Mouse (Mus musculus) natural killer cell, adult 2 months (primary cell): ENCODE measurements at regions not wholly inside any gene's neighbourhood (a gene's known extent, or its start where the extent isn't known, plus 50 kb on each side); places are given as distances from the start of the nearest gene placed in this dataset.
"Not testable (repeated sequence)": the region's sequence is repeated elsewhere in the genome, so short reads cannot be mapped to it uniquely, and the experiment has no call there.

Experiments
- DNase-seq, 2 experiments: peaks; one replicate each; pipeline ENCODE4 v3.0.0; 2022; ENCODE audit warnings: low spot score in 2 of 2

DNA sequence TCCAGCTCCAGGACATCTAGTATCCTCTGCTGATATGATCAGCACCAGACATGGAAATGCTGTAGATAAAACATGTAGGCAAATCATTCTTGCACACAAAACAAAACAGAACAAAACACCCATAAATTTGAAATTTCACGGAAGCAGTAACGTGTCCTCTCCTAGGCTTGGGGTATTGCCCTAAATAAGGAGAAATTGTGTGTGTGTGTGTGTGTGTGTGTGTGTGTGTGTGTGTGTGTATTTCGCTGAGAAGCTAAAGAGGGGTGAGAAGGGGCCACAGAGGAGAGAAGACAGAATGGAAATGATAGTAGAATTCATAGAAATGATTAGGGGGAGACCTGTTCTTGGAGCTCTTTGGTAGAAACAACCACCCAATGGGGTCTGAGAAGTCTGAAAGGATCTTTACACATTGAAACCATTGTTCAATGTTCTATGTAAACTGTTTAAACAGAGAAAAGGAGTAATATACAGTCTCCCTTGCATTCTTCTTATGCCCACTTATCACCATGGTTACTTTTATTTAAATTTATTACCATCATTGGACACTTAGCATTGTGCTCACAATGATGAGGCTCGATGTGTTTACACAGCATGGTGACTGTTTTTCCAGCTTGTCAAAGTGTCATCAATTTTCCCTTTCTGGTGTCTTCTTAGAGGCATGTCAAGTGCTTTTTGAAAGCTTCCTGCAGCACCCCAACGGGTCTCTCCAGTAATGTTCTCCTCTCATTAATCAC is 317.3 kb upstream of the 4933412E24Rik start:
- DNase-seq, result no peak

DNA sequence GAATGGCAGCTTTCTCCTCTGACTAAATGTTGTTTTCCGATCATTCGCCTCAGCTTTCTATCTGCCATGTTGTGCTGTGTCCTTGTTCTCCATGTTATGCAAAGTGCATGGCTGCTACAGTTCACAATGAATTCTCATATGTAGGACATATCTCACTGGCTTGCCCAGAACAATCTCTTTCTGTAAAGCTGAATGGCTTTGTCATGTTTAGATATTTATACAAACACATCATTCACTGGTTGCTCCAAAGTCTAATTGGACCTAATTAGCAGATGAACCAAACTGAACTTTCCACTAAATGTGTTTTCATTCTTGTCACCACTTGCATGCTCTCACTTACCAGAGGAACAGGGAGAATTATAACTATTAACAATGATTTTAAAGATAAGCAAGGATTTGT is 301.2 kb upstream of the 4933412E24Rik start:
- no peak for DNase-seq

DNA sequence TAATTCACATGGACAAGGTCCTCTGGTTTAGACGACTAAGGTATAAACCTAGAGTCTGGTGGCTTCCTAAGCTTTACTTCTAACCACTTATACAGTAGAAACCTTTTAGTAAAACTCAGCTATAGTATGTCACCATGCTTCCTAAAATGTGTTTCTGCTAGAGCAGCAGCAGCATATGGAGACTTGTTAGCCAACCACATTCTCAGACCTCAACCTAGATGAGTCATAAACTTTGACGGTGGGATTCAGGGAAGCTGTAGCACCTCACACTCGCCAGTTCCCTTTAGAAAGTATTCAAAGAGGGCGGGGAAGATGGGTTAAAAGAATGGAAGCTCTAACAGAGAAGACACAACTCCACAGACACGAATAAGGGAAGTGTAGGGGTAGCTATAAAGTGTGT is 298.8 kb upstream of the 4933412E24Rik start:
- DNase-seq, result no peak

DNA sequence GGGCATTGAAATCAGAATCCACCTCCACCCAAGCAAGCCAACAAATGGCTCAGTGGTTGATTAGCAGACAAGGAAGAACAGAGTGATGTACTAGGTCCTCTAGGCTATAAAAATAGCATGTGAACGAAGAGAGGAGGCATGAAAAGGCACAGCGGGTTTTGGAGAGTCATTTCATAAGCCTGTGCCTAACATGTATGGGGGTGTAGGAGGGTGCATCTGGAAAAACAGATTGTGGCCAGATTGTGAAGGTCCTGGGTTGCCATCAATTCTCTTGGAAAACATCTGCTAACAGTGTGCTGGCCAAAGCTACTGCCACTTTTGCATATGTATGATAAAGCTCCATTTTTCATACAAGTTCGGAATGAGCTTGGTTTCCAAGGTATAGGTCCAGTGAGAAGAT is 293.5 kb upstream of the 4933412E24Rik start:
- DNase-seq, result no peak

DNA sequence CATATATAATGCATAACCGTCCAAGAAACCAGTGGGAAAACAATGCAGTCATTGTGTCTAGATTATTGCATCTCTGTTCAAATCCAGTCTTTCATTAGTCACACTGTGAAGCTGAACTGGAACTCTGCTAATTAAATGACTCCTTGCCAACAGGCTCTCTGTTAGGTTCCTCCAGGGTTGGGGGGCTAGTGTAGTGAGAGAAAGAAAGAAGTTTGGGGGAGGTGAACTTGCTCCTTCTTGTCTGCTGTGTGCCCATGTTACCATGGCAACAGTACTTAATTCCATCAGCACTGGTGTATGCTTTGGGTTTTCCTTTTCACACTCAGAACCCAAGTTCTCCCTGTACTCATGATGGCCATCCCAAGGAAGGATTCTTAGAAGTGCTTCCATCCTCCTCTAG is 292.6 kb upstream of the 4933412E24Rik start:
- DNase-seq, result no peak

DNA sequence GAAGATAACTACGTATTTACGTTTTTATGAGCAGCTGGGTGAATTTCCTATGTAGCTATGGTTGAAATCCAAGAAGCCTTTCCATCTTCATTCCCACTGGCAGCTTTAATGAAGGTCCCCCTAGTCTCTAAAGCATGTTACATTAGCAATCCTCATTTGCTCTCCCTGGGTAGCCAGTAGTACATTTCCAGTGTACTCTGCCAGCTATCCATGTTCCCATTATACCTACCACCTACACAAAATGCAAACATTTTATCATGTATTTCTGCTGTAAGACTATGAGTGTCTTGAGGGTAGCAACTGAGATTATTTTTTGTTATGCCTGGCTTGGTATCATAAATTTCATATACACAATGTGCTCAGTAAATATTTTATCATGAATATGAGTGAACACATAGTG is 291.7 kb upstream of the 4933412E24Rik start:
- DNase-seq, result no peak

DNA sequence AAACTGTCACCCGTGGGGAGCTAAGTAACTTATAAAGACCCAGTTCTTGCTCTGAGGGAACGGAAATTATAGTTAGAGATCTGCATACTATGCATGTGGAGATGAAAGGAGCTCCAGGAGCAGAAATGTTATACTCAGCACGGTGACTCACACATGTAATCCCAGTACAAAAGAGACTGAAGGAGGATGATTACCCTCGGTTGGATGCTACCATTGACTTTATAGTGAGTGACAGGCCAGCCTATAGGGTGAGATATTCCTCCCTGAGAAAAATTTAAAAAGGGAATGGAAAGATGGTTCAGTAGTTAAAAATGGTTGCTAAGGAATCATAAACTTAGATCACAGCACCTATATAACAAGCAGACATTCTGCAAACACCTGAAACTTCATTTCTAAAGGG is 287.1 kb upstream of the 4933412E24Rik start:
- DNase-seq, result no peak

DNA sequence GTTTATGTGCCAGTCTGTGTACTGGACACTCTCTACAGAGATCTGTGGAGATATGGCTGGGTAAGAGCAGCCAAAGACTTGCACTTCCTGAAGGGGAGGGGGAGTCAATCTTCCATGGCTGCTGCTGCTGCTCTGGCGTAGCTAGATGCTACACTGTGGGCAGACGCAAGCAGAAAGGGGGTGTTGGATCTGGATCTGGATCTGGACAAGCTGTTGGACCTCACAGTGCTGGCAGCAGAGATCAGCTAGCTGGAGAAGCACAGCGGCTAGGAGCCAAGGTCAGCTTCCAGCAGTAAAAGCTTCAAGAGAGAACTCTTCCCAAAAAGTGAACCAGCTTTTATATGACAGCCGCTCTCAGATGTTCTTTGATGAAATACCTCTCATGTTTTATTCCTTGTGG is 285.5 kb upstream of the 4933412E24Rik start:
- no peak for DNase-seq

DNA sequence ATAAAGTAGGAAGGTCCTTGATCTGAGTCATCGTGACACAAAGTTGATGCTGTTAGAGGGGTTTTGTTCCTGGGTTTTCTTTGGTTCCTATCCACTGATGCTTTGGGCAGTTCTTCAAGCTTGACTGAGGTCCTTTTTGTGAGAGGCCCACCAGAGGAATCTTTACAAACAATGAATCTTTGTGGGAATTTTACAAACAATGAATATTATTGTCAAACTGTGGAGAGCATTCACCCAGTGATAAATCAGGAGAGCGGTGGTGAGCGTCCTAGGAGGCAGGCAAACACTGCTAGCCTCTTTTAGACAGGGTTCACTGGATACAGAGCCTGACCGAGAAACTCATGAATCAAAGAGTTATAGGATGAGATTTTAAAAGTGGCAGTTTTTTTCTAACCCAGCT is 268.9 kb upstream of the 4933412E24Rik start:
- DNase-seq, result no peak

DNA sequence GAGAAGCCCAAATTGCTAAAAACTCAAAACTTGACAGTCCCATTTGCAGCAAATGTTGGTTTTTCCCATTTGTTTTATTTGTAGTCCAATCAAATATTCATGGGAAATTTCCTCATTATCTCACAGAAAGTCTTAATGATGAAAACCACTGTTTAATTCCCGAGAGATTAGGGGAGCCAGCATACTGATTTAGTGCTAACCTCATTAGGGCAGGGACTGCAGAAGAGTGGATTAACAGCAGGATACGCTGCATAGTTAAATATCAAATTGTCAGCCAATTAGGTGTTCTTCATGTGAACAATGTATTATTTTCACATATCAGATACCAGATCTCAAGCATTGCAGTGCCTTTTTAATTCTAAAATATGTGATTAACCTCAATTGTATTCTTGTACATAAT is 264.0 kb upstream of the 4933412E24Rik start:
- no peak for DNase-seq

DNA sequence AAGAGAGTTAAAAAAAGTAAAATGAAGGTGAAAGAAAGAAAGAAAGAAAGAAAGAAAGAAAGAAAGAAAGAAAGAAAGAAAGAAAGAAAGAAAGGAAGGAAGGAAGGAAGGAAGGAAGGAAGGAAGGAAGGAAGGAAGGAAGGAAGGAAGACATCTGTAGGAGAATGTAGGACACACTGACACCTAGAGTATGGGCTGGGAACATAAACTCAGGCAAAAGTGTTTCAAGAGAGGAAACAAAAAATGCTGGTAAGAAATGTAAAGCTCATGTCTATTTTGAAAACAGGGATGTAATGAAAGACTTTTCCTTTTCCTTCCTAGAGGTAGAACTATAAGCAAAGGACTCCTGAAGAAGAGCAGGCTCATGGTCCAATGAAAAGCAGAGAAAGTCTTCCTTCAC is 237.2 kb upstream of the 4933412E24Rik start:
- not testable (repeated sequence) for DNase-seq

DNA sequence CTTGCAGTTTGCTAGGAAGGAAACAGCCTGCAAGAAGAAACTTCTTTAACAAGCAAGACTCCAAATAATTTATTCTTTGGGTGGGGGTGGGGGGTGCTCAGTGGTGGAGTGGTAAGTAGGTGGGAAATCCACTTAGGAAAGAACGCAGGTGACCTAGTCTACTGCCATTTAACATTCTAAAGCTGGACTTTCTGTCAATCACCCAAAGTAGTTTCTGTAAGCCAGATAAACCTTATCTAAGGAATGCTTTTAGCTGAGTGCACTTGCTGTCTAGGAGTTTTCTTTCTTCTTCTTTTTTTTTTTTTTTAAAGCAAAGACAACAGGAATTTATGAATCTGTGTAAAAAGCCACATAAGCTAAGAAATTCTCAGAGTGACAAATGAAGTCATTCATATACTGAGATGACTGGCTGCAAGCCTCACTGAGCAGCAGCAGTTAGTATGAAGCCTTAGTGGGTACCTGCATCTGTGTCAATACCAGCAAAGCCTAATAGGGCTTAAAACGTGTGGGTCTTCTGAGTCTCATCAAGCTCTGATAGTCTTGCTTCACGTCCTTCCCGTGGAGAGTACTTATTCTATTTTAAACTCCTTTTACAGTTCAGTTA is 210.0 kb upstream of the 4933412E24Rik start:
- no peak for DNase-seq

DNA sequence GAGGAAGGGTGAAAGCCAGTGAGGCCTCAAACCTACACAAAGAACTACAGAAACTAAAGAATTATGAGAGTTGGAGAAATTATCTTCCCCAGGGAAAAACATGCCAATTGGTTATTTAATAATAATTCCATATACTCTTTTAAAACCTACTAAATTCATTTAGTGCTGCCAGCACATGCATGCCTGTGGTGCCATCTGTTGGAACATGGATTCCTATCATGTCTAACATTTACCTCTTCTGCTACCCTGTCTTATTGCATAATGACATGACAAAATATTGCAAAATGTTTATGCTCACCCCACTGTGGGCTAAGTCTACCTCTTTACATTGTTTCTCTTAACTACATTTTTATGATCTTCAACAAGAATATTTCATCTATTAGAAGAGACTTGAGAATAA is 178.7 kb upstream of the 4933412E24Rik start:
- DNase-seq, result no peak

DNA sequence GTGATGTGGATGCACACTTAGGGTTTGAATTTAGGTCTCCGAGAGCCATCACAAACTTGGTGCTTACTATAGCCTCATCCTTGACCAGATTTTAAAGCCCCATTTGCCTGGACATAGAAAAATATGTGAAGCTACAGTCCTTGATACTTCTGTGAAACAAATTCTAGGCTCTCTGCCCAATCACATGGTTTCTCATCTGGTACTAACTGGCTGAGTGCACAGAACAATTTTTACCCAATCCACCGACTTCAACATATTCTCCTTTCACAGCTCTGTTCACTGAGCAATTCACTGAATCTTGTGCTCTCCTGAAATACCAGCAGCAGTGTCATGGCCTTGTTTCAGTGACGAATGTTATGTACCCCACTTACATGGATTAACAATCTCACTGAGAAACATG is 176.7 kb upstream of the 4933412E24Rik start:
- no peak for DNase-seq

DNA sequence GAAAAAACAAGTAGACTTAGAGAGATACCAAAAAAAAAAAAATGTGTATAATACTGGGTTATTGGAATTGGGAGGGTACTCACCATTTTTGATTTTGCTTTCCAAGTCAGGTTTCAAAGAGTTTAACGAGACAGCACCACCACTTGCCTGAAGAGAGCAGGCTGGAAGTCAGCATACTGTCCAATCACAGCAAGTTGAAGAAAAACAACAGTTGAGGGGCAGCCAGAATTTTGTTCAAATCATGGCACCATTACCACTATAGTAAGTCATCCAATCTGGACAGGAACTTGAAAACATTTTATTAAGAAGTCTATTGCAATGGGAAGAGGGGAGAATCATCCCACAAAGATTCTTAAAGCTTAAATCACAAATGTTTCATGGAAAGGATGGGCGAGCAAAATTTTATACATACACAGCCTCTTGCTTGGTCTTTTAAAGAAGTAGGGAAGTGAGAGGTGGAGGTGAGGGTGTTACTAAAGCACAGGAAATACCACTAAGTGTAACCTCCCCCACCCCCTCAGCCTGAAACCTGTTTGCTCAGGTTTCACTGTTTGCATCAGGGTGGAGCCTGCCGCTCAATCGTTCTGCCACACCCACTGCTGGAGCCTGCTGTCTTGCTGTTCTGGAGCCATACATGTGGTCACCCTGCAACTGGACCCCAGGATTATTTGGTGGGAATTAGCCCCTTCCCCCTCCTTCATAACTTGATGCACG is 170.7 kb upstream of the 4933412E24Rik start:
- peak; percentile 57 to 70 for DNase-seq

DNA sequence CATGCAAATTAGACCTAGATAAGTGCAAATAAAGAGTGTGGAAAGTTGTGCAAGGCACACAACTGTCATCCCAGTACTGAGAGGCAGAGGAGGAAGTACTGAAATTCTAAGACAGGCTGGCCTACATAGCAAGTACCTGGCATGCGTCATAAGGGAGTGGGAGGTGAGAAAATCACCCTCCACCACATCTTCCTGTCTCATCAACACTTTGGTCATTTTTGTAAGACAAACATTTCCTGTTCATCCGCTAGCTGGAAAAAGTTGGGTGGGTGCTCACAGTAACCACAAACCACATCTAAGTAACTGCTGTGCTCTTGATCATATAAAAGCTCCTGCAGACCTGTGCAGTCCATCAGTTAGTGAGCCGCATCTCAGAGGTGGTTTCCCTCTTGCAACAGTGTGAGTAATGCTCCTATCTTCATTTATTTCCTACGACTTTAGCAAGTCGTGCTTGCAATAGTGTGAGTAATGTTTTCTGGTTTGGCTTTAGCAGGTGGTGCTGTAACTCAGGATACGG is 125.2 kb upstream of the 4933412E24Rik start:
- peak; percentile 90 to 95 for DNase-seq

DNA sequence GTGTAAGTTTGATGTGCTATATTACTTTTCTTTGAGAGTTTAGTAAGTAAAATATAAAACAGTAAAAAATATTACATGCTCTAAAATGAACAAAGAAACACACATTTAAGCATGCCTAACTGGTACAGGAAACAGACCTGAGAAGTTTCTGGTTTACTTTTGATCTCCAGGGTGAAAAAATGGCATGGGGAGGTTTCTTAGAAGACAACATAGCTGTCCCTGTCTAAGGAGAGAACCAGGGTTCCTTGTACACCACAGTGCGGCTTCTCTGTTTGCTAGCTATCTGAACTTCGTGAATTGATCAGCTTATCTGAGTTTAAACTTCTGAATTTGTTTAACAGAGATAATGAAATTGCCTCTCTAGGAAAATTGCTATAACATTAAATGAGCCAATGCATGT is 120.3 kb upstream of the 4933412E24Rik start:
- no peak for DNase-seq

DNA sequence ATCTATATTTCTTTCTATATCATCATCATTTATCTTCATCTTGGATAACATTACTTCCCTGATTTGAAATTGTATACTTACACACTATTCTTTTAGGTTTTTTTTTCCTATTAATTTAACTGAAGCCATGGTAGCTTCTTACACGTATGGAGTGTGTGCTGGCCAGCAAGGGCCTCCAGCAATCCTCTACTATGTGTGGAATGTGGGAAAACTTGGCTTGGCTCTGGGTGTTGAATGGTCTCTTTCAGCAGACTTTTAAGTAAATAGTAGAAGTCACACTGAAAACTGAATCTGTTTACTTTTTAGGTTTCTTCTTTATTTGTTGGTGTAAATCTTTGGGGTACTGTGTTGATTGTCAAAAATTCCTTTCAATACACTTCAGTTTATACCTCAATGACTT is 118.1 kb upstream of the 4933412E24Rik start:
- DNase-seq, result no peak

DNA sequence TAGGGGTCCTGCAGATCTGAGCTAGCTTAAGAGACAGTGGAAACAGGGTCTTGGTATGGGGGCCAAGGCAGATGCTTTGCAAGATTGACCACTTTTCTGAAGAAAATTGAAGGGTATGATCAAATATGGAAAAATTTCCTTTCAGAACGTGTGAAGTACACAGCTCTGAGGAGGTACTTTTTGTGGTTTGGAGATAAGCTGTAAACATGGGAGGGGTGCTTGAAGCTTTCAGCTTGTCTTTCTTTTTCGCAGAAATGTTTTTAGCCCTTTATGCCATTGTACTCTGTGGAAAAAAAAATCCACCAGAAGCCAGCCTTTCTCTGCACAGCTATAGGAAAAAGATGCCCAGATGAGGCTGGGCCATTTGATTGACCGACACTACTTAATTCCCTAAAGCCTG is 116.3 kb upstream of the 4933412E24Rik start:
- DNase-seq, result peak in 1 of 2 experiments; percentile 67

DNA sequence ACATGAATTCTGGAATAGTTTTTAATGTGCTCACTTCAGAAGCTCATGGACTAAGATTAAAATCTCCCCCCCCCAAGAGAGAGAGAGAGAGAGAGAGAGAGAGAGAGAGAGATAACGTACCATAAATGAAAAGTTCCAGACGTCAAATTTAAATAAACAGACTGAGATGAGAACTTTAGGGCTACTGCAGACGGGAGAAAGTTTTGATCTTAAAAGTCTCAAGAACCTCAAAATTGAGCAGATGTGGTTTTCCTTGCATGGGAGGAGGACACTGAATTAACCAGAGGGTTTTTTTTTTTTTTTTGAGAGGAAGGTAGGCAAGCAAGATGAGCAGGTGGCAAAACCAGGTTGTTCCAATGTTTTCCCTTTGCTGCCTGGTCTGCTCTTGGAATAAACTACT is 108.0 kb upstream of the 4933412E24Rik start:
- DNase-seq, result no peak

DNA sequence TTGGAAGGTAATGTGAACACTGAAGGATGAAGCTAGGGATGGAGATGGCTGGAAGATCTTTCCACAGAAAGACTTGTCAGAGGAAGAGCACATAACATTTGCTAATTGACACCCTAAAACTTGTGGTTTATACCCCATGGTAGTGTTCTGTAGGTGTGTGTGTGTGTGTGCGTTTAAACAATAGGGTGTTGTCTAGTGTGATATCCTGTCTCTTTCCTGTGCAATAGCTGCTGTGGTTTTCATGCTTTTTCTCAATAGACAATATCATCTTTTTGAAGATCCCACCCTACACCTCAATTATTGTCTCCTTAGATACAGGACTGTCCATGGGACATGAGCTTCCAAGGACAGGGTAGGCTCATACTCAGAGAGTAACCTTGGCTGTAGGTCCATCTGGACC is 103.5 kb upstream of the 4933412E24Rik start:
- DNase-seq, result peak; percentile 34 to 71

DNA sequence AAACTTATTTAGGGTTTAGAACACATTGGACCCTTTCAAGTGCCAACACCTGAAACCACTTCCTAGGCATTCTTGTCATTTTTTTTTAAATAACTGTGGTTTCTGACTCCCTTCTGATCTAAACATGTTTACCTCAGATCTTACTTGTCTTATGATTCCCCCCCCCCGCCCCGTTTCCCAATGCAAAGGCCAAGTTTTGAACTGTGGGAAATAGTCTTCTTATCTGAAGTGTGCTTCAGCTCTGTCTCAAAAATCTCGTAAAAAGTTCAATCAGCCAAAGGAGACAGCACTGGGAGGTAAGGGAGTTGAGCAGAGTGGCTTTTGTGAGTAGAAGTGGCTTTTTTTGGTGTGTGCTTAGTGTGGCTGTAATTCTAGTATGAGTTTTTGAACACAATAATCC is 95.5 kb upstream of the 4933412E24Rik start:
- peak in 1 of 2 experiments; percentile 45 for DNase-seq

DNA sequence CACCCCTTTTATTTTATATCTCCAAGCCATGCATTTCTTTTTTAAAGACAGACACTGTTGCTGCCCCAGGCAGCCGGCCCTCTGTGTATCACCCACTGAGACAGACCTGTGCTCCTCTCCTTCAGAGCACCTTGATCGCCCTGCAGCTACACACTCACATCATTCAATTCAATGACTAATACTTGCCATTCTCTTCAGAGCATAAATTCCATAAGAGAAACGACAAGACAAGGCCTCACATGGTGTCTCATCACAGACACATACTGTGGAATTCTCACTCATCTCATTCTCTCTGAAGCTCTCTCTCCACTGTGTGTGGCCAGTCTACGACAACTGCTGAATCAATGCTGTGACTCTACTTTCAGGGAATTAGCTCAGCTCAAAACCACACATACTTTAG is 94.6 kb upstream of the 4933412E24Rik start:
- DNase-seq, result no peak
